Mouse (Mus musculus) cerebellum, adult 2 months (tissue): ENCODE measurements around the gene Map4k5.

ENCODE experiments used
- CTCF ChIP-seq: fragments of 200-500 bp; IDR thresholded peaks from 2 replicates; pipeline ENCODE4 v1.5.1; 2011; ENCODE audit warnings: low read depth, mild to moderate bottlenecking, control low read depth, low read length, moderate library complexity, borderline replicate concordance; ENCODE audit not compliant: insufficient read depth
- POLR2A ChIP-seq: fragments of 200-500 bp; IDR thresholded peaks from 2 replicates; pipeline ENCODE4 v1.6.1; 2011; ENCODE audit warnings: low read length, control low read depth, borderline replicate concordance; ENCODE audit not compliant: insufficient read depth

DNA sequence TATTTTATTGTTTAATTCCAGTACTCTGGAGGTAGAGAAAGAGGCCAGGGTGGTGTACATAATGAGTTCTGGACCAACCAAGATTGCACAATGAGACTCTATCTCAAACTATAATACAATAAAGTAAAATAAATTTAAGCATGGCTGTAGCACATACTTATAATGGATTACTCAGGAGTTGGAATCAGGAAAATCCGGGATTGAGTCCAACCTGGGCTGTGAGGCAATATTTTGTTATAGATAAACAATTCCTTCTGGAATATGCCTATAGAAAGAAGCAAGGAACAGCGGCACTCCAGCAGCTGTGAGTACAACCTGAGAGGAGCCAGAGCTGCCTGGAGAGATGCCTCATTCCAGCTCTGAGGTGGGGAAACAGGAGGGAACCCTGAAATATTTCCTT is 12.0 kb upstream of the Map4k5 start:
- TF ChIP-seq CTCF: no peak
- no peak for TF ChIP-seq POLR2A
